Mouse (Mus musculus) regulatory T cell (primary cell): ENCODE measurements around the gene Pdss2.
"Not testable (repeated sequence)": the region's sequence is repeated elsewhere in the genome, so short reads cannot be mapped to it uniquely, and the experiment has no call there.

ENCODE experiments used
- in situ Hi-C: fragments of 300-600 bp; cut with MboI, MseI; formaldehyde crosslinking; loops from one replicate; pipeline ENCODE4 v1.15.1; 2025; ENCODE audit warnings: high pct_unique_total_duplicates

Pdss2 gene

DNA sequence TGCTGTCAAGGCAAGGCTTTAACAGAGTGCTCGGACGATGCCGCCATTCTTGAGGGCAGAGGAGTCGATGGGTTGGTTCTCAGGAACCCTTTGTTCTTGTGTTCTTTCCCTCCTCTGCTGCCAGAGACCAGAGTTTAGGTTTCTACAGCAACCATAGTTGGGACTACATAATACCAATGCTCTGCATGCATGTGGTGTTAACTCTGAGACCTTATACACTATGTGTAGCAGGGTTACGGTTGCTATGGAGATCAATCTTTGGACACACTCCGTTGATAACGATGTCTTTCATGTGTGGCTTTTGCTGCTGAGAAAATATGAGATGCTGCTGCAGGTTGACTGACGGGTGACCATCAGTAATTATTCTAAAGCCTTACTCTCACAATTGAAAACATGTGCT lies 20.9 kb downstream of the Pdss2 start:
- in situ Hi-C loops, result no loop called here

DNA sequence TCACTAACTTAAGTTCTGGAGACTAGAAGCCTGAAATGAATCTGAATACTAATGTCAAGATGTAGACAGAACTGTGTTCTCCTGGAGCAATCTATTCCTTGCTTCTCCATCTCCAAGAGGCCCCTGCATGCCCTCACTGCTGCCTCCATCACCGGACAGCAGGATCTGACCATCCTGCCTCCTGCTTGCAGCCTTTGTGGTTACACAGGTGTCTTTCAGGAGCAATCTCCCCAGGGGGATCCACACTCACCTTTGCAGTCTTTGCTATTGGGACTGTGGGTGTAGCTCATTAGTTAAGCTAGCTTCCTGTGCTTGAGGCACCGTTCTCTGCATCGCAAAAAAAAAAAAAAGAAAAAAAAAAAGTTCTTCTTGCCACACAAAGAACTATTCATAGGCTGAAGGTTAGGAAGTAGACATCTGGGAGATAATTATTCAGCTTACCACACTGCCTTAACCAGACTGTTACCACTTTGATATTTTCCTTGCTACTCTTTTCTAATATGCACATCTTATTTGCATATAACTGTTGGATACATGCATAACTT lies 23.0 kb downstream of the Pdss2 start:
- in situ Hi-C loops, result no loop called here

DNA sequence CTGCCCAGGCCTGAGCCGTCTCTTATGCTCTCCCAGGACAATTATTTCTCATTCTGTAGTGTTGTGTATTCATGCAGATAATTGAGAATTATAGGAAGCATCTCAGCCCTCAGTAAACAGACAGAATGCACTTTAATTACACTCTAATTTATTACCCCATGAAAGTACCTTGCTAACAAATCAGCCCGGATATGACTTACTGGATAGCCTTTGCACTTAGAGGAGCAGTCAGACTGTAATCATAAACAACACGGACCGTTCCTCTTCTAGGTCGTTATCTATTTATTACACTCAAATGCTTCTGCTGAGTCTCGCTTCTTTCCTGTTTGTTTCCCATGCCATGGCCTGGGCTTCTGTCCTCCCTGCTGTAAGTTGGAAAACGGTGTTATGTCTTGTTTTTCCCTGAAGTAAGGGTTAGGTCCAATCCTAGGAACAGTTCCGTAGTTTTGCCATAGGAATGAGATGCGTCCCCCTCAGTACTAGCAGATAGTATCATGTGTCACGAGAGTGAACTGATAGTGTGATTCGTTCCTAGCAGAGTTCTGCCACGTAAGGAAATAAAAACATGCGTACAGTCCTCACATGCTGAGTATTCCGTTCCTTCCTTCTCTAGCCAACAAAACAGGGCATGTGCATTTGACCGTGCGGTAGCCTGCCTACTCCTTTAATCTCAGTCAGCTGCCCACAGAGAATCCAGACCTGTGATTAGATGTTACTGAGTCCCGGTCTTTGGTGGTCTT lies 24.3 kb downstream of the Pdss2 start:
- in situ Hi-C loops, result no loop called here

DNA sequence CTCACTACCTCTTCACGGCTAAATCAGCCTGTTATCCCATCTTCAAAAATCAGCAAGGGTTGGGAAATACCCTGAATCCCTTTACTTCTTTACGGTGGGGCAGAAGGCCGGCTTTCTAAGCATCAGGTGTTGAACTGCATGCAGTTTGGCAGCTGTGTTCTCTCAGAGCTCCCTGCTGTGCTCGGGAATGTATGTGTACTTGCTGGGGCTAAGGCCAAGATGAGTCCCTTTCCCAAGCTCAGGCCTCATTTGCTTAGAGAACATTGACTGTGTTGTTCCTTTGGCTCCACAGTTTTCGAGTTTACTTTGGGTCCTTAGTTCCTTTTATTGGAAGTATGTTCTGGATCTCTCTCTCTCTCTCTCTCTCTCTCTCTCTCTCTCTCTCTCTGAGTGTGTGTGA lies 26.7 kb downstream of the Pdss2 start:
- in situ Hi-C loops, result no loop called here

DNA sequence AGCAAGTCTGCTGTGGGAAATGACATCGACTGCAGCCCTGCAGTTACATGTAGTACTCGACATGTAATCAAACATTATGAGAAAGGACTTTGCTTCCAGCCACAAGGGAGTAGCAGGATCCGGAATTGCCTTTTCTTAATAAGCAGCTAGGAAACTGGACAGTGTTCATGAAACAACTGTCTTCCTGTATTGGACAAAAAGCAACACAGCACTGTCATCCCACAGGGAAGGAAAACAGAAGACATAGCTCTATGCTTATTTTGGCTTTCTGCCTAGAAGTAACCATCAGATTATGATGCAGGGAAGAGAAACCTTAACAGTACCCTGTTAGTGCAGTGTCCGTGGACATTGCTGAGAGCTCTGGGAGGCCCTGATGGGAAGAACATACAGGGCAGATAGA lies 31.0 kb downstream of the Pdss2 start:
- in situ Hi-C loops, result no loop called here

DNA sequence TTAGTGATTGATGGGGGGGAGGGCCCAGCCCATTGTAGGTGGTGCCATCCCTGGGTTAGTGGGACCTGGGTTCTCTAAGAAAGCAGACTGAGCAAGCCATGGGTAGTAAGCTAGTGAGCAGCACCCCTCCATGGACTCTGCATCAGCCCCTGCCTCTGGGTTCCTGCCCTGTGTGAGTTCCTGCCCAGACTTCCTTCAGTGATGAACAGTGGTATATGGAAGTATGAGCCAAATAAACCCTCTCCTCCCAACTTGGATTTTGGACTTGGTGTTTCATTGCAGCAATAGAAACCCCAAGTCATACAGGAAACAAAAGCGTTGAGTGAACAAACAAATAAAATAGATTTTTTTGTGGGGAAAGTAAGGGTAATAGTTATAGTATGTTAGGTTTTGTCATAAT lies 35.7 kb downstream of the Pdss2 start:
- in situ Hi-C loops, result not testable (repeated sequence)

DNA sequence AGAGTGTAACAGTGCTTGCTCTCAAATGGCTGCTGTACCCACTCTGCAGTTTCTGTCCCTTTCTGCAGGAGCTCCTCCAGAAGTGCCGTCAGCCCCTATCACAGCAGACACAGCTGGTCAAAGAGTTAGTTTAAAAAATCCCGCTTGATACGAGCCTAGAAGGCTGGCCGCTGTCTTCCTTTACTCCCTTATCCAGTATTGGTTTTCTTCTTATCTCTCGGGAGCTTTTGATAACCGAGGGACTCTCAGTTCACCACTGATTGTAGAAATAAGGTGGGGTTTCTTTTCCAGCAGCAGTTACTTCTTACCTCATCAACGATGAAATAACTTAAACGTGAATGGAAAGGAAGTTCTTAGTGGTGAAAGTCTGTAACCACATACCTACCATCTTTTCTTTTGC lies 36.2 kb downstream of the Pdss2 start:
- in situ Hi-C loops, result not testable (repeated sequence)

DNA sequence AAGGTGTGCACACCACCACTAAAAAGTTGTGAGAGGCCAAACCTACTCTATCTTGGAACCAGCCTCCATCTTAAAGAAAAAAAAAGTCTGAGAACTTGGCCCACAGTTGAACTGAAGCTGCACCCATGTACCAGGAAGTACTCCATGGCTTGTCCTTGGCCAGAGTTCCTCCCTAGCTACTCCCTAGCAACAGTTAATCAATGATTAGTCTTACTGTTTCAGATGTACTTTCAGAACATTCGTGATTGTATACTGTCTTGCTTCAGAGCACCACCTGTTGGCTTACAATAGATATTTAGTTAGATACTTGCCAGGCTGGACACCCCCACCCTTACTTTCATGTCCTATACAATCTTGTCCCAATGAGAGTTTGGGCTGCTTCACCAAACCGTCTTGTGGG lies 50.0 kb downstream of the Pdss2 start:
- in situ Hi-C loops, result no loop called here

DNA sequence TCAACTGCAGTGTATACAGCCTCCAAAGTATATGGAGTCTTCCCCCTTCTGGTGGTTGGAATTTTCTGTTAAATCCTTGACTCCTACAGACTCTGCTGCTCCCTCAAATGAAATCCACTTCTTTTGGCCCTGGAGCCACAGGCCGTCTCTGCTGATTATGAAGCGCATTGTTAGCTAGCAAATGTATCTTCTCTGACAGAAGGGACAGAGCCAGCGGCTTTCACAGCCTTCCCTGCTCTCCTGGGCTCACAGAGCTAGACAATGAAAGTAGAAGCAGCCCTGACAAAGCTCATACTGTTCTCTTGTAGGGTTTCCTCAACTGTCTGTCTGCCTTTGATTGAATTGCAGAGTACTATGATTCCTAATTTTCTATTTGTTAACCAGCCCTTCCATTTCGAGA lies 51.1 kb downstream of the Pdss2 start:
- in situ Hi-C loops, result no loop called here

DNA sequence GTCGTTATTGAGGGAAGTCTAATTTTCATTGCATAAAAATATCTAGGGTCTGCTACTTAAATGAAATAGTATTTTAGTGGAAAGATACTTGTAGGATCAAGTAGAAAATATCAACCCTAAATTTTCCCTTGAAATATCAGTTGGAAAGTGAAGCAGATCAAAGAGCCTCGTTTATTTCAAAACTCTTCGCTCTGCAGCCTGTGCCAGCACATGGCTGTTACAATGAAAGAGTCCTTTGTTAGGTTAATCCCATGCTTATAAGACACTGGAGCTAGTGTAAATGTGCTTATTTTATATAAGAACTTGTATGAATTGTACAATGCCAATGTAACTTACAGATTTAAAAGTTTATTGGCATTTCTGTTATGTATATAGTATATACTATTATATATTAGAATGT lies 51.8 kb downstream of the Pdss2 start:
- in situ Hi-C loops, result no loop called here

DNA sequence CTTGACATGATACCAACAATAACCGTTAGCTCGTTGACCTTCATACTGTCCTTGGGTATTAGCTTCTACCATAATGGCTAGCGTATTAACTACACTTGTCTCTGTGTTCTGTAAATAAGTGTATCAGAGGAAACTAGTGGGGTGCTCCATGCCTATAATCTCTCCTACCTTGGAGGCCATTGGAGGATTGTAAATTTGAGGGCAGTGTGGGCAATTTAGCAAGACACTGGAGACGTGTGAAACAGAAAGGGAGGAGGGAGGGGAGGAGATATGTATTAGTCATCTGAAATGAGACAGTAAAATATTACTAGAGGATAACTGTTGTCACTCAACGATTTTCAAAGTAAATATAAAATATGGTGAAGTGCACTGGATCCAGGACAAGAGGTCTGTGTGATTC lies 54.2 kb downstream of the Pdss2 start:
- in situ Hi-C loops, result no loop called here

DNA sequence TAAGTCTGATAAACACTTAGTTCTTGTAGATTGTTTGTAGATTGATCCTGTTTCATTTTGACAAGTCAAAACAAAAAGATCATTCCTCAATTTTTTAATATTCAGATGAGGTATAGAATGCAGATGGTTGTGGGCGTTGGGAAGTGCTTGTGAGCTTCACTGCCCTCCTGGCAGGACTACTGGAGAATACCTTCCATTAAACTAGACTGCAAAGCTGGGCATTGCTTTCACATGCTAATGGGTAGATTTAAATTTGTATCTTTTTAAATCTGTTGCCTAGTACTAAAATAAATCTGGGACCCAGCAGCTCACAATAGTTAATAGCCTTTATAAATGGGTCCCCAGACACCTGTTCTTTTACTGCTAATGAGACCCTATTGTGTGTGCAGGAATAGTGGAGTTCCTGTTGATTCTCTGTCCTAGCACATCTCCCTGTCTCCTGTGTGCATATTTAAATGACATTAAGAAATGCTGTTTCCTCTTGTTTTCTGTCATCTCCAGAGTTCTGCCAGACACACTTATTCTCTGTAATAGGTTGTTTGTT lies 54.9 kb downstream of the Pdss2 start:
- in situ Hi-C loops, result no loop called here

DNA sequence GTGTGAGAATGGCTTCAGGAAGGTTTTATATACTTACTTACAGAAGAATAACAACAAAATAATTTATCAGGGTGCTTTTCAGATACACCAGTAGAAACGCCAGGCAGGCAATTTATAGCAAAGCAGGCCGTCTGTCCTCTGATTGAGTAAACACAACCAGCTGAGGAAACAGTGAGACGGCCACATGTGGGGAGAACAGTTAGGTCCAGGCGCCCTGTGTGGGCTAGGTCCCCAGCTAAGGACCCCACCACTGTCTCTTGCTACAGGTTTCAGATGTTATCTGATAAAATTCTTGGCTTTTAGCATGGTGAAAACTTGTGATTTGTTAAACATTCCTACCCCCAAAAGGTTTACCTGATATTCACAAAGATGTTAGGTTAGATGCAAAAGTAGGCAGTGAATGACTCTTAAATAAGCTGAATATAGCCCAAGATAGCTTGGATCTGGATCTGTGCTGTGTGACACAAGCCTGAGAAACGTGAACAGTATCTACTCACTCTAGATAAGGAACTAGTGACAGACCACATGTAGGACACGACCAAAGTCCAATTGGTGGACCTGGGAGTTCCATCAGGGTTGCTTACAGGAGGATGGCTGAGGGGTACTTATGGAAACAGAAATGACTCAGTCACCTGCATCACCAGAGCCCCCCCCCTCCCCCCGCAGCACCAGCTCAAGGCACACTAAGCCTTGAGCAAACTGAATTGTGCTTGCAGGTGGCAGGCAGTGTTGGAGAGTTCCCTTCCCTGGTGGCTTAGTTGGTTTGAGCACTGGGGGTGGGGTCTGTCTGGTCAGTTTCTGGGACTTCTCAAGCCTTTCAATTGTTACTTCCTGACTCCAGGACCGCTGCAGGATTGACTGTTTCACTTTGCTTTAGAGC lies 56.2 kb downstream of the Pdss2 start:
- in situ Hi-C loops, result no loop called here

DNA sequence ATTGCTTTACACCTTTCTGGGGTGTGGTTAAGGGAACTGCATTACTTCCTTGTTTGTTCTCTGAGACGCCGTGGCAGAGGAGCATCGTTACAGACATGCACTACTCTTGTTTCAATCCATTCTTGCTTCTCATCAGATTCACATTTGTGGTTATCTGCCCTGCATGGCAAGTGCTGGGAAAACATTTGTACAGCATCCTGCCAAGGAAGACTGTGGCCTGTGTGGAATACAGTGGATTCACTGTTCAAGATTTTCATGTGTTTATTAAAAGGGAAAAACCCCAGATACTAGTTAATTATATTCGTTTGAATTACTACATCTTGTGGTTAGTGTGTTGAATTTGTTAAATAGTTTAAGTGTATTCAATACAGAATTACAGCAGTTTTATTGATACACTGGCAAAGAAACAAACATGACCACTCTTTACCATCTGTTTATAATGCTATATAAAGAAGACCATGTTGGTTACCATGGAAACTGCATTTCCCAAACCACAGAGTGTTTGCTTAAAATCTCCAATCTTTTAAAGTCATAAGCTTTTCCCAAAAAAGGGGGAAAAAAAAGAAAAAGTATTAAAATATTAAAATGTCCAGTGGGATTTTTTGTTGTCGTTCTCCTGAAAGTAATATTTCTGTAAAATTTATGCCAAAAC lies 58.5 kb downstream of the Pdss2 start:
- in situ Hi-C loops, result no loop called here

DNA sequence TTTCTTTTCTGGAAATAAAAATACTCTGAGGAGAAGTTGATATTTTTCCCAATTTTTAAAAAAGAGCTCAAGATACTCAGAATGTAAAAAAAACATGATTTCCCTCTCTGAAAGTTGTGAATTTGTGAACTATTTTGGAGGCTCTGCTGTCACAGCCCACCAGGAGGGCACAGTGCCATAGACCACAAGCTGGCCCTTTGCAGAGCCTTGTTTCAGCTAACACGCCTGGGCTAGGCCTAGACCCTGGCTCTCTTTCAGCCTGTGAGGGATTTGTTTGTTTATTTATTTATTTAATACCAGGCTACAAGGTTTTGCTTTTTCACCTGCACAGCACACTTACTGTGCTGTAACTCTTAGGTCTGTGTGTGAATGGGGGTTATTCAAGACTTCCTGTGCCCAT lies 64.3 kb downstream of the Pdss2 start:
- in situ Hi-C loops, result no loop called here

DNA sequence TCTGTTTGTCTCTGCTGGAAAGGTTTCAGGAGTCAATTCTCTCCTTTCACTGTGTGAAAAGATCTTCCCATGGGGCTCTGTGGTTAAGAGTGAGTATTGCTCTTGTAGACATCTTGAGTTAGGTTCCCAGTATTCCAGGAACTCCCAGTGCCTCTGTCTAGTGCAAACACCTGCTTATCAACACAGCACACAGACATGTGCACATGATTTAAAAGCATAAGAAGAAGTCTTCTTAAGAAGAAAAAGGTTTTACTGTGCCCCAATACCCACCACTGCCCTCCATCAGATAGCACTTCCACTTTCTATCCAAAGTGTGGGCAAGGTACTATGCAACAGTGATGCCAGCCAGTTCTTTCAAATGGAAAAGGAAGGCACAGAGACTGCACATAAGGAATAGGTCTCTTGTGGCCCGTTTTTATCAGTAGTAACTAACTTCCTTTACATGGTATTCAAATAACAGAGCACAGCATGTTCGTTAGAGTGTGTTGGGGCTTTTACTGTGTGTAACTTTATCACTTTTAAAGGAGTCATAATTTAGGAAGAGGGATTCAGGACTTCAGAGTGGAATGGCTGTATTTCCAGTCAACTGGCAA lies 69.4 kb downstream of the Pdss2 start:
- in situ Hi-C loops, result no loop called here

DNA sequence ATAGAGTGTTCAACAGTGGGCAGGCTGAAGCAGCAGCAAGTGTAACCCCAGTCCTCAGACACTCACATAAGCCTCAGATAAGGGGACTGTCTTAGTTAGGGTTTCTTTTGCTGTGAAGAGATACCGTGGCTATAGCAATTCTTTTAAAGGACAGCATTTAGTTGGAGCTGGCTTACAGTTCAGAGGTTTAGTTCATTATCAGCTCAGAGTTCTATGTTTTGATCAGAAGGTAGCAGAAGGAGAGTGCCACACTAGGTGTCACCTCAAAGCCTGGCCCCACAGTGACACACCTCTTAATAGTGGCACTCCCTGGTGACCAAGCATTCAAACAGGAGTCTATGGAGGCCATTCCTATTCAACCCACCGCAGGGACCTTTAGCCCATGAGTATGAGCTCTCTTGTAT lies 70.0 kb downstream of the Pdss2 start:
- in situ Hi-C loops, result no loop called here

DNA sequence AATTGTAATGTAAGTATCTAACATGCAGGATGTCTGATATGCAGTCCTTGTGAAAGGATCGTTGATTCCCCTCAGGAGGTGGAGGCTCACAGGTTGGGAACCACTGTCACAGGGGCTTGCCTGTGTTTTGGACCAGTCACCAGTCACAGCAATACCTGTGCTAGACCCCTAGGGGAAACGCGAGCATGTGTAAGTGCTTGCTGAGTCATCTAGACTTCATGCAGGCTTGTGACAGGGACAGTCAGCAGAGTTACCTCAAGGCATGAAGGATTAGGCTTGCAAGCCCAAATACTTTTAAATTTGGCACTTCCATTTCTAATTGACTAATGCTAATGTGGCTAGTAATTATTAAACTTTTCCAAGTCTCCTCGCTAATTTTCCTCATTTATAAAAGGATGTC lies 71.2 kb downstream of the Pdss2 start:
- in situ Hi-C loops, result no loop called here

DNA sequence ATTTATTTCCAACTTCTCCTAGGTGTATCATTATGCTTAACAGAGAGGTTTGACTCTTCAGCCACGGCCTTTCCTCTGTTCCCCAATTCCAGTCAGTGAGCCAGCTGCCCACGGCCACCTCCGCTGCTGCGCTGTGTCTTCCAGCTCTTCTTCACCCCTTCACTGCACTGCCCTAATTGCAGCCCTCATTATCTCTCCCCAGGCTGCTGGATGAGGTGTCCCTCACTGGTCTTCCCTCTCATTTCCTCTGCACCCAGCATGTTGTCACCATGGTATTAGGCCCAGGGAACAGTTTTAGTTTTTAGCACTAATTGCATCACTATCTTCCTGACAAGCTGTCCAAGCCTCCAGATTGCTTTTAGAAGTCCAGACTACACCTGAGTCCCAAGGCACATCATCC lies 73.0 kb downstream of the Pdss2 start:
- in situ Hi-C loops, result no loop called here

DNA sequence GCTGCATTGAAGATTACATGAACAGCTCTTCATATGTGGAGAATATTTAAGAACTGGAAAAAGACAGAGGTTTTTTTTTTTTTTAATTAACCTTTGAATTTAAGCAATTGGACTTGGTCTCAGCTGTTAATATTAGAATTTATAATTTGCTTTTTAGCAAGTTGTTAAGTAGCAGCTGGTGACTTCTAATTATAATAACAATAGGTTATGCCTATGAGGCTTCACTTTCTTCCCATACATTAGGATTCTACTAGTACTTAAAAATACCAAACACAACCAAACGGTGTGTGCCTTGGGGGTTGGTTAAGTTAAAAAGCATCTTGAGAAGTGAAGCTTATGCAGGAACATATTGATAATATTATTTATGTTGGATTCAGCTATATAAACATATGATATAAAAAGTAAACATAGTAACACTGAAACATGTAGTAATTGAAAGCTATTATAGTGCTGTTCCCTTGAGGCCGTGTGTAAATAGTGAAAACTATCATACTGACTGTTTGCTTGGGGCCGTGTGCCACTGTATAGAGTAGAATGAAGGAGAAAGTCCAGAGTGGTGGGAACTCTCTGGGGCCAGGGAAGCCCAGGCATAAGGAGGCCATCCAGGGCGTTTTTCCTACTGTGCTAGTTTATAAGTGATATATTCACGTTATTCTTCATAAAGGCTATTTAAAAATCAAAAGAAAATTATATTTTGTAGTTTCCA lies 87.0 kb downstream of the Pdss2 start:
- in situ Hi-C loops, result no loop called here

DNA sequence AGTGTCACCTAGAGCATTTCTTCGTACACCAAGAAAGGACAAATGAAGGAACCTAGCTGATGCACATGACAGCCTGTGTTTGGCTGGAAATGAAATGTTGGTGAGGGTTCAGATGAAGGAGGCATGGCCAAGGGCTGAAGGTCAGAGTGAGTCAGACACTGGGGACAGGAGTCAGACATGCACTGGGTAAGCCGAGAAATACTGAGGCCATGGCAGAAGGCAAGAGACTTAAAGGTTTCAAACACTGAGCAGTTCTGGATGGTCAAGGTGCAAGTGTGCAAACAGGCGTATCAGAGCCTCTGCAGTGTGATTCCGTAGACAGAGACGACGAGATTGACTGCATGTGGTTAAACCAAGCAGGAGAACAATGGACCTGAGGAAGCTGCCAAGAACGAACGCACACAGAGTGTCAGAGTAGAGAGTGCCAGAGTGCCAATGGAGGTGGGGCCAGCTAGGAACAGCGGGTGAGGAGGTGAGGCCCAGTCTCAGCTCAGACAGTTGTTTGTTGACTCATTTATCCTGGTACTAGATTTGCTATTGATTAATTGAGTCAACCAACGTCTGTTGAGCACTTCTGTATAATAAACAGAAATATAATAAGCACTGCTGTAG lies 89.6 kb downstream of the Pdss2 start:
- in situ Hi-C loops, result no loop called here
